Mouse (Mus musculus): ENCODE results near the gene Slc22a4.

- TF ChIP-seq CTCF (IDR thresholded peaks at IDR 0.05; ENCODE audit: low read depth) (peak; percentile 24; the same call in 1 of the 2 replicates), EP300 (IDR thresholded peaks at IDR 0.05; ENCODE audit: low read depth) (no peak)
These were observed 68.9 kb downstream of the Slc22a4 start for GRCm38 (mm10) chr11:53958984-53959383.
